Mouse (Mus musculus): ENCODE results near the gene Swap70.

Swap70 gene

DNA sequence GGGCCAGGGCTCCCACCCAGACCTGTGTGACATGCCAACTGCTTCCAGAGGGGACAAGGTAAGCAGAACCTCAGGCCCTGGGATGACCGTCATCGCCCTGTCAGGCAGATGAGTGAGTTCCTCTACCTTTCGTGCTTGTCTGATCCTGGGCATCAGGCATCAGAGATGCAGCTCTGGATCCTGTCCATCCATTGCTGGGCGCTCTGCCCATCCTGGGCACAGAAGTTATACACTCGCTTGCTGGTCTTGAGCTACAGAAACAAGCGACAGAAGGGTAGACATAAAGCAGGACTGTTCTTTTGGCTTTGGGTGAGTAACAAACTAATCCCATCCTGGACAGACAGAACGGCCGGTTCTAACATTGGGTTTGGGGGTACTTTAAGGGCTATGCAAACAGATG is 87.7 kb downstream of the Swap70 start:
- no peak for DNase-seq

DNA sequence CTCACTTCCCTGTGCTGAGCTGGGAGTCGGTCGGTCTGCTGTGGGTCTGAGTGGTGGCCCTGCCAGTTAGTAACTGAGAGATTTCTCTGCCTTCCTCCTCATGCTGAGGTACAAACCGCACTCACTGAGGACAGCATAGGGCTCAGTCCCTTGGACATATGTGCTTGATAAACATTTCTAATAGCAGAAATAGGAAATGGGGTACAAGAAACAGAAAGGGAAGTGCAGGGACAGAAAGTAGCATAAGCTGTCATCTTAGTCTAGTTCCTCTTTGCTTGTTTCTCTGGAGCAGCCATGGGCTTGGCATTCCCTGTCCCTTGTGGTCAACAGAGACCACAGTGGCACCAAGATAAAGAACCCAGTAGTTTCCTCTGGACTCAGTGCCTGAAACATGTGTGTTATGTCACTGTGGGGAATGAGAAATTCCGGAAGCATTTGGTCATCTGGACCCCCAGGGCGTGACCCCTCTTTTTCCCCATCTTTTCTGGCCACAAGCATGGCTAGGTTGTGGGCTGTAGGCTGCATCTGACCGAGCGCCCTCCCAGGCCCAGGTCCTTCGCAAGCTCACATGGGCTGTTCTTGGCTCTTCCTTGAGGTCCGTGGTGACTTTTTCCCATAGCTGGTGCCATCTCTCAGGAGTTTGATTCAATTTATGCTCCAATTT is 92.0 kb downstream of the Swap70 start:
- peak; percentile 15 for DNase-seq

DNA sequence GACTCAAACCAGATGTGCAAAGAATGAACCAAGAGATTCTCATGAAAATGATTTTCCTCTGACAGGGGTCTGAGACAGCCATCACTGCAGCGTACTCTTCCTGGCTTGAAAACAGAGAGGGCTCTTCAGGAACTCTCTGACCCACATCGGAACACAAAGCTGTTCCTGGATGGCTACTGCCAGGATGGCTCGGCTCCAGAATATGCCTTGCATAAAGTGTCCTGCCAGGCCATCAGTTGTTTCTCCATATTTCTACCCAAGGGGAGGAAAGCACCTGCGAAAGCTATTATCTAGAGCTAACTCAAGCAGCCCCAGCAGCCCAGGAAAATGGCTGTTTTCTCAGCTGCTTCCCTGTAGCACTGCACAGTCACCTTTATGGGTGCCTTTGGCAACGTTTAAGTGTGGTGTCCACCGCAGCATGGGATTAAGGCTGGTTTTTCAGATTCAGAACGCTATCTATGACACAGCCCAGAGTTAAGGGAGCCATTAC is 92.9 kb downstream of the Swap70 start:
- no peak for DNase-seq

DNA sequence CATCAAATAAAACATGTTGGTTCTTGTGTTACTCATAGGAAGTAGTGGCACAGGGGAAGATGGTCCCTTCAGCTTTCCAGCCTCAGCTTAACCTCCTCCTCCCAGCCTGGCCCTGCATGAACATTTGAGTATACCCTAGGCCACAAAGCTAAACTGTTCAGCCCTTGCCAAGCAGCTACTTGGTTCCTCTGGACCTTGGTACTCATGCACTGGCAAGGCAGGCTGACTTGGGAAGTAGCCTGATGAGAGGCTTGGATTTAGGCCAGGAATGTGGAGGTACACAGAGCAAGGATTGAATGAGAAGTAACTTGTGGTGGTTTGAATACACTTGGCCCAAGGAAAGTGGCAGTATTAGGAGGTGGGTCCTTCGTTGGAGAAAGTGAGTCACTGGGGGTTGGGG is 93.8 kb downstream of the Swap70 start:
- no peak for DNase-seq

DNA sequence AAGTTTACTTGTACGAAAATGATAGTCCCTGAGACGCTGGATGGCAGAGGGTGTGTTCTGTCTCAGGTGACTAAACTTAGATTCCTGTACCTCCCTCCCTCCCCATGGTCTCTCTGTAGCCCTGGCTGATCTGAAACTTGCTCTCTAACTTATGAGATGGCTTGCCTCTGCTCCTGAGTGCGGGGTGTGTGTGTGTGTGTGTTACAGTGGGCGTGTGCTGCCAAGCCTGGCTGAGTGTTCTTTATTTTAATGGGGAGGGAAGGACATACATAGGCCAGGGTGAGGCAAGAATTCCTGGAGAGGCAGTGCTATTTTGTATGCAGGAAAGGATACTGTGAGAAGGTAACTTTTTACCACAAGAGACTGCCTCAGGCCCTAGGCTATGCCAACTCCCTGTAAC is 95.9 kb downstream of the Swap70 start:
- no peak for DNase-seq

DNA sequence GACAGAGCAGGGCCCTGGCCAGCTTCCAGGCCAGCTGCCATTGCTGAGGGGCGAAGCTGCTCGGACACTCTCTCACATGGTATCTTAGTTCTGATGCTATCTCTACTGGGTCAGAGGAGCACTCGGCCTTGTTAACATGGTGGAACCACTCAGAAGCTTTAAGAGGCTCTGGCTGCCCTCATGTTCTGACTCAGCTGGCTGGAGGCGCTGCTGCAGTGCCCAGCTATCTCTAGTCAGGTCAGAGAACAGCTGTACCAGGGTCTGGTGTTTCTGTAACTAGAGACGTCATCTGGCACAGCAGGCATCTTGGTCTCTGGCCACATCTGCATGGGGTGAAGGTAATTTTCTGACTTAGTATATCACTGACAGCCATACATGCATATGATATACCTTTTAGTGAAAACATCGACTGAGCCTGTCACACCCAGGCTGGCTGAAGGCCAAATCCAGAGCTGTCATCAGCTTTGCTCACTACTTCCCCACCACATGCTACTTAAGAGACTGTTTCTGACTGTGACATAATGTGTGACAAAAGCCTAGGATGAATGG is 97.5 kb downstream of the Swap70 start:
- DNase-seq = no peak

DNA sequence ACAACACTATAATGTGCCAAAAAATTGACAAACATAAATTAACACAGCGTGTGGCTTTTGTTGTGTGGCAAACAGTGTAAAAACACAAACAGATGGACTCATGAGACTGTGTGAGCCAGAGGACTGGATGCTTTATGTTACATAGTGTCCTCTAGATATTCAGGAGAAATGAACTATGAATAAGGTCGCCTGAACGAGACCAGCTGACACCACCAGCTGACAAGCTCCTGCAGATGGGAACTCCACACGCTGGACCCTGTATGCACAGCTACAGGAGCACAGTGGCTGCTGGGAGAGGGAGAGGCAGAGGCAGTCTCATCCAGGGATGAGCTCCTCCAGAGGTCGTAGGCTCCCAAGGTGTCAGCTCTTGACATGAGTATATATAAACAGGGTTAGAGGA is 99.6 kb downstream of the Swap70 start:
- DNase-seq = no peak

DNA sequence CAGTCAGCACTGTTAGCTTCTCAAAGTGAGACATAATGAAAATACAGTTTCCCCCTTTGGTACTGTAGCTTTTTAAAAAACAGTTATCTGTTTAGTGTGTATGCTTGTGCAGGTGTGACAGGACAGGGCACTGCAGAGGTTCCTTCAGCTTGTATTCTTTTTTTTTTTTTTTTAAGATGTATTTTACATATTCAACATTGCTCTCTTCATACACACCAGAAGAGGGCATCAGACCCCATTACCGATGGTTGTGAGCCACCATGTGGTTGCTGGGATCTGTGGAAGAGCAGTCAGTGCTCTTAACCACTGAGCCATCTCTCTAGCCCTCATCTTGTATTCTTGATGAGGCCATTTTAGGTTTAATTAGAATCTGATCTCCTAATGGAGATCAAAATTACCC is 103.3 kb downstream of the Swap70 start:
- DNase-seq = no peak

DNA sequence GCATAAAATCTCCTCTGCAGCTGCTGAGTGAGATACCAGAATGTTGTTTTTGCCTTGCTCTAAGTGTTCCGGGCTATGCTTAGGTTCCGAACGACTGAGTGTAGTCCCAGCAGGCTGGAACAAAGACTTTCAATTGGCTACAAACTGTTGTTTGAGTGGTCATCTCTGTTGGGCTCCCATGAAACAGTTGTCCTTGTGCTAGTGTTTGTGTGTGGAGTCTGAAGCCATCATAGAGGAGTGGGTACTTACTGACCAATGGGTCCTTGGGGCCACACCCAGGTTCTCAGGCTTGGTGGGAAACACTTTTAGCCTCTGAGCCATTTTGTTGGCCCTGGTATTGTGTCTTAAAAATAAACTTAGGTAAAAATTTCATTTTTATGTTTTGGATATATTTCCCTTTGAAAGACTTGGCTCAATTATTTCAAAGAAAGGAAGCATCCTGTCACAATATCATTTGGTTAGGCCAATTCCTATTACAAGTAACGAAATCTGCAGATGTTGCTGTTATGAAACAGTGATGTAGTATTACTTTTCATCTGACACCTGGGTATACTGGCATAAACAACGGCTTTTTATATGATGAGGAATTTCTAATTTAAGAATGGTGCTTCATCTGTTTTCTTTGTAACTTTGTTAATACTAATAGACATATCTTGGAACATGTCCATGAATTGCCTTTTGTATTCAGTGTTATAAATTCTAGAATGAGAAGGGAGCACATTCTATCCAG is 104.0 kb downstream of the Swap70 start:
- no peak for DNase-seq

All from liver (tissue).